Mouse (Mus musculus) C2C12 (cell line): Measurements from ENCODE around the gene Tesc. TPM values are rescaled to one million over a fixed set of nuclear protein-coding genes. Genes with fewer than 3 reads are reported as not detected.

Experiments
- H3K27me3 ChIP-seq: one replicate; pipeline ENCODE4 v1.6.1; 2011; ENCODE audit not compliant: control insufficient read depth, insufficient read depth, insufficient read length
- H3K36me3 ChIP-seq: one replicate; pipeline ENCODE4 v1.6.1; 2011; ENCODE audit not compliant: control insufficient read depth, insufficient read depth
- H3K4me3 ChIP-seq: one replicate; pipeline ENCODE4 v1.5.1; 2011; ENCODE audit warnings: mild to moderate bottlenecking, control low read depth; ENCODE audit not compliant: poor library complexity, insufficient read depth, severe bottlenecking
- H3K79me2 ChIP-seq: one replicate; pipeline ENCODE4 v1.6.1; 2011; ENCODE audit not compliant: control insufficient read depth, insufficient read depth
- H3K79me3 ChIP-seq: one replicate; pipeline ENCODE4 v1.6.1; 2011; ENCODE audit warnings: low read depth, control low read depth
- H3ac ChIP-seq: one replicate; pipeline ENCODE3; 2011; ENCODE audit warnings: low read depth; ENCODE audit not compliant: control insufficient read depth, insufficient read length
- CEBPB ChIP-seq: IDR thresholded peaks from one replicate; pipeline ENCODE4 v1.6.1; 2011; ENCODE audit warnings: low read depth, mild to moderate bottlenecking, control low read depth, moderate library complexity
- CTCF ChIP-seq: IDR thresholded peaks from one replicate; pipeline ENCODE4 v1.5.1; 2011; ENCODE audit not compliant: control insufficient read depth, insufficient read depth, insufficient read length
- FOSL1 ChIP-seq: IDR thresholded peaks from one replicate; pipeline ENCODE4 v1.8.0; 2011; ENCODE audit warnings: mild to moderate bottlenecking, low read length; ENCODE audit not compliant: poor library complexity, insufficient read depth, severe bottlenecking
- MAX ChIP-seq: IDR thresholded peaks from one replicate; pipeline ENCODE4 v1.6.1; 2011; ENCODE audit warnings: mild to moderate bottlenecking, control low read depth
- MYOD1 ChIP-seq: IDR thresholded peaks from one replicate; pipeline ENCODE4 v1.6.1; 2011; ENCODE audit warnings: low read depth; ENCODE audit not compliant: control insufficient read depth, insufficient read length
- MYOG ChIP-seq: IDR thresholded peaks from one replicate; pipeline ENCODE4 v1.6.1; 2011; ENCODE audit not compliant: control insufficient read depth, insufficient read length; ENCODE audit errors: extremely low read depth
- USF1 ChIP-seq: IDR thresholded peaks from one replicate; pipeline ENCODE4 v1.6.1; 2011; ENCODE audit warnings: low read depth, mild to moderate bottlenecking, control low read depth, moderate library complexity
- polyA plus RNA-seq: library from polyadenylated mRNA; unstranded; fragments of >200 nt; fragmentation: generic; extraction: Trizol; gene quantifications from one replicate; pipeline ENCODE4 v1.2.1, GENCODE M21; 2012; ENCODE audit warnings: missing spikeins

Tesc gene
- polyA plus RNA-seq, 1 experiment, result 0.06 TPM

GRCm38 (mm10) chr5:117986327-117986726 lies 41.2 kb upstream of the Tesc start:
- H3ac ChIP-seq, result no peak overlapping the region
- H3K4me3 ChIP-seq, result no peak overlapping the region
- H3K27me3 ChIP-seq, result no peaks in the 10 kb centered on the region
- H3K79me2 ChIP-seq, result no peaks in the 10 kb centered on the region
- TF ChIP-seq CTCF (no peak), MYOD1 (no peak), MYOG (no peak), MAX (no peak), USF1 (no peak), CEBPB (no peak)
- peaks cover 25% of the 10 kb centered on the region for H3K36me3 ChIP-seq
- no peaks in the 10 kb centered on the region for H3K79me3 ChIP-seq

DNA sequence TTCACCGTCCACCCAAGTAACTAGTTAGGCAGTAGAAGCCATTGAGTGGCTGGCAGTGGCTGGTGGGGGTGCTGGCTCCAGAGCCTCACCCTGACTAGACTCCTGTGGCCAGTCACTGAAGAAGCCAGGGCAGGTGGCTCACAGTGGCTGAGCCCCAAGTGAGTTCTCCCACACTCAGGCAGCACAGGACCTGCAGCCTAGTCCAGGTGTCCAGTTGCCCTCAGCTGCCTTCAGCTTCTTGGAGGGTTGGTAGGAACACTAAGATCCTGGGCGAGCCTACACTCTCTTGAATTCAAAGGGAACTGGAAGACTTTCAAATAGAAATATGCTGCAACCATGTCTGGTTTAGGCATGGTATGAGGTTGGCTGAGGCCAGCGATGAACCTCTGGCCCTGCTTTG lies 39.7 kb upstream of the Tesc start:
- Histone ChIP-seq H3ac (no peak overlapping the region), H3K36me3 (peaks cover 27% of the 10 kb centered on the region)
- TF ChIP-seq MYOD1, result no peak
- TF ChIP-seq FOSL1, result no peak
- TF ChIP-seq CEBPB, result no peak
- TF ChIP-seq MAX, result no peak
- TF ChIP-seq CTCF, result no peak
- TF ChIP-seq USF1, result no peak
- TF ChIP-seq MYOG, result no peak

DNA sequence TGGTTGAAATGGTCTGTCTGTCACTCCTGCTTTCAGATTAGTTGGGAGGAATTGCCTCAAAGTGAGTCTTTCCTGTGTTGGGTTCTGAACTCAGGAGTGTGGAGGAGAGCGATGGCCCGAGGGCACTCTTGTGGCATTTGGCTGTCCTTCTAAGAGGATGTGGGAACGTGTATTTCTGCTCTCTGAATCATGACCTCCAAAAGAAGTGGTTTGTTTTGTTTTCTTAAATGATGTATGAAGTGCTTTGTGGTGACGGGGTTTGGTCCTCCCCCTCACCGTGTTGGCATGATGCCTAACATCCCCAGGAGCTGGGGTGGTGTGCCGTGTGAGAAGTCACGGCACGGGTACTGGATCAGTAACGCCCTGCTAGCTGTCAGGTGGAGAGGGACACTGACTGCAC lies 39.2 kb upstream of the Tesc start:
- no peaks in the 10 kb centered on the region for H3K79me3 ChIP-seq
- no peaks in the 10 kb centered on the region for H3K27me3 ChIP-seq
- no peaks in the 10 kb centered on the region for H3K79me2 ChIP-seq
- H3K4me3 ChIP-seq, result no peak overlapping the region
- TF ChIP-seq MYOD1 (no peak), MYOG (no peak), CTCF (no peak), MAX (no peak), FOSL1 (no peak), CEBPB (no peak), USF1 (no peak)
- no peak overlapping the region for H3ac ChIP-seq
- H3K36me3 ChIP-seq, result peaks cover 27% of the 10 kb centered on the region

More for the DNA sequence above, 39.7 kb upstream of the Tesc start:
- Histone ChIP-seq H3K4me3 (no peak overlapping the region), H3K79me2 (no peaks in the 10 kb centered on the region), H3K27me3 (no peaks in the 10 kb centered on the region), H3K79me3 (no peaks in the 10 kb centered on the region)

- Histone ChIP-seq H3K27me3 (no peaks in the 10 kb centered on the region), H3K79me2 (no peaks in the 10 kb centered on the region), H3K4me3 (no peak overlapping the region), H3ac (no peak overlapping the region), H3K36me3 (peaks cover 34% of the 10 kb centered on the region), H3K79me3 (no peaks in the 10 kb centered on the region)
- TF ChIP-seq USF1, result no peak
- TF ChIP-seq CEBPB, result no peak
- no peak for TF ChIP-seq FOSL1
- no peak for TF ChIP-seq MYOG
- TF ChIP-seq MAX, result no peak
- no peak for TF ChIP-seq MYOD1
- TF ChIP-seq CTCF, result no peak
These were observed 37.8 kb upstream of the Tesc start for GRCm38 (mm10) chr5:117989773-117990172.

DNA sequence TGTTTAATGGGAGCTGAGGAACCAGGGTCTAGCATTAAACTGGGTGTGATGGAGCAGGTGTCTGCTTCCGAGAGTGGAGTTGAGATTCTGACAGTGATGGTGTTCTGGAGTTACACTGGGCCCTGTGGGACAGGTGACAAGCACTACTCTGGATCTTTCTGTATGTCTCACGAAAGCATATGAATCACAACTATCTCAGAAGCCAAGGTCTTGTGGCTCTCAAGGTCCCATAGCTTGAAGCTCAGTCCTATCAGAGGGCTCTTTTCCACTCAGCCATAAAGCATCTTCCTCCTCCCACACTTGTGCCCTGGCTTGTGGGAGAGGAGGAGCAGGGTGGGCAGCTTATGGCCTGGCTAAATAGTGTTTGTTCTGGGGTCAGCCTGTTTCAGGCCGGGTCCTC lies 36.6 kb upstream of the Tesc start:
- H3ac ChIP-seq, result no peak overlapping the region
- no peaks in the 10 kb centered on the region for H3K79me3 ChIP-seq
- H3K79me2 ChIP-seq, result no peaks in the 10 kb centered on the region
- no peaks in the 10 kb centered on the region for H3K27me3 ChIP-seq
- TF ChIP-seq FOSL1, result no peak
- TF ChIP-seq MYOD1, result no peak
- TF ChIP-seq MAX, result no peak
- TF ChIP-seq CEBPB, result no peak
- TF ChIP-seq USF1, result no peak
- TF ChIP-seq CTCF, result no peak
- H3K36me3 ChIP-seq, result peaks cover 36% of the 10 kb centered on the region
- H3K4me3 ChIP-seq, result no peak overlapping the region

- Histone ChIP-seq H3K36me3 (peaks cover 18% of the 10 kb centered on the region), H3K27me3 (no peaks in the 10 kb centered on the region), H3K4me3 (no peak overlapping the region), H3K79me2 (no peaks in the 10 kb centered on the region), H3K79me3 (no peaks in the 10 kb centered on the region), H3ac (no peak overlapping the region)
- no peak for TF ChIP-seq FOSL1
- TF ChIP-seq MAX, result no peak
- TF ChIP-seq CTCF, result no peak
- no peak for TF ChIP-seq MYOG
- no peak for TF ChIP-seq CEBPB
- TF ChIP-seq USF1, result no peak
- TF ChIP-seq MYOD1, result no peak
These were observed 34.0 kb upstream of the Tesc start for GRCm38 (mm10) chr5:117993550-117993949.
